Mouse (Mus musculus): ENCODE measurements around the gene Gm17349.

DNA sequence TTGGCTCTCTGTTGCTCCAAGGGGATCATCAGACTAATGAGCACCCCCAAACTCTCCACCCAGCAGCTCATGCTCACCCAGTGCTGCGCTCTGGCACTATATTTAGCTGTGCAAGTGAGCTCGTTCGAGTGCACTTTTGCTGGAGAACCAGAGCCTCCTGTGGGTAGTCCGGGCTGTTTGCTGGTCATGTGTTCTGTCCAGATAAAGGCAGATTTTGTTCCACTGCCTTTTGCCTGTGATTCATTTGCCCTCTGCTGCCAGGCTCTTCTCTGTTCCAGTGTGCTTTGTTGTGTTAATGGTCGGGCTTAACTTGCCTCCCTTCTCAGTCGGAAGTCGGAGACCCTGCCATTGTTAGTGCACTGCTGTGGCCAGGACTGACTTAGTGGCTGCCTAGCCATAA is 409 bp downstream of the Gm17349 start:
- TF ChIP-seq CTCF (IDR thresholded peaks at IDR 0.05; ENCODE audit: control insufficient read depth, insufficient read depth, insufficient read length) (no peak), MYOG (IDR thresholded peaks at IDR 0.05; ENCODE audit: control insufficient read depth, extremely low read depth, insufficient read length) (no peak), MAX (IDR thresholded peaks at IDR 0.05) (no peak)
